Mouse (Mus musculus) intestine, embryonic 16.5 days (tissue): ENCODE data around the gene Agpat3. TPM values are rescaled to one million over a fixed set of nuclear protein-coding genes. Genes with fewer than 3 reads are reported as not detected.

Experiments used
- ATAC-seq: fragments of 200-750 bp; cut with Nextera tagmentation; 2 replicates; pipeline ENCODE4 v1.8.0; 2017; ENCODE audit warnings: moderate TSS enrichment, moderate library complexity
- H3K27ac ChIP-seq: fragments of 300-500 bp; sonication (generic); 2 replicates; pipeline ENCODE4 v1.5.1; 2014; ENCODE audit warnings: mild to moderate bottlenecking, low read length
- H3K27me3 ChIP-seq: fragments of 300-500 bp; sonication (generic); replicated peaks from 2 replicates; pipeline ENCODE4 v1.6.1; 2014; ENCODE audit warnings: low read length, control low read depth, mixed read lengths; ENCODE audit not compliant: control insufficient read depth, insufficient read depth
- H3K36me3 ChIP-seq: fragments of 300-500 bp; sonication (generic); 2 replicates; pipeline ENCODE4 v1.6.1; 2014; ENCODE audit warnings: low read length, control low read depth; ENCODE audit not compliant: control insufficient read depth, insufficient read depth
- H3K4me1 ChIP-seq: fragments of 300-500 bp; sonication (generic); 2 replicates; pipeline ENCODE4 v1.6.1; 2014; ENCODE audit warnings: low read length, control low read depth, mixed read lengths; ENCODE audit not compliant: control insufficient read depth, insufficient read depth
- H3K4me2 ChIP-seq: fragments of 300-500 bp; sonication (generic); 2 replicates; pipeline ENCODE4 v1.6.1; 2014; ENCODE audit warnings: low read depth, low read length, control low read depth
- H3K4me3 ChIP-seq: fragments of 300-500 bp; sonication (generic); 2 replicates; pipeline ENCODE4 v1.5.1; 2014; ENCODE audit warnings: mild to moderate bottlenecking, low read length
- H3K9ac ChIP-seq: fragments of 300-500 bp; sonication (generic); 2 replicates; pipeline ENCODE4 v1.6.1; 2014; ENCODE audit warnings: low read depth, low read length
- H3K9me3 ChIP-seq: fragments of 300-500 bp; sonication (generic); 2 replicates; pipeline ENCODE4 v1.6.1; 2016; ENCODE audit warnings: low read length, control low read depth; ENCODE audit not compliant: control insufficient read depth
- WGBS: fragments of 180-500 bp; shearing (Covaris S2); extraction: QIAGEN DNeasy Blood & Tissue Kit; methylation state at CpG from one replicate; pipeline ENCODE4 v1.1.7; 2014; 5-methylcytosine and 5-hydroxymethylcytosine counted together
- polyA plus RNA-seq: library from polyadenylated mRNA; unstranded; fragments of >200 nt; fragmentation: Nextera tagmentation; extraction: Ambion mirVana; gene quantifications from 2 replicates; pipeline ENCODE4 v1.2.1, GENCODE M21; 2015

Agpat3 gene
- polyA plus RNA-seq: 30.0 and 42.5 TPM in 2 replicates

DNA sequence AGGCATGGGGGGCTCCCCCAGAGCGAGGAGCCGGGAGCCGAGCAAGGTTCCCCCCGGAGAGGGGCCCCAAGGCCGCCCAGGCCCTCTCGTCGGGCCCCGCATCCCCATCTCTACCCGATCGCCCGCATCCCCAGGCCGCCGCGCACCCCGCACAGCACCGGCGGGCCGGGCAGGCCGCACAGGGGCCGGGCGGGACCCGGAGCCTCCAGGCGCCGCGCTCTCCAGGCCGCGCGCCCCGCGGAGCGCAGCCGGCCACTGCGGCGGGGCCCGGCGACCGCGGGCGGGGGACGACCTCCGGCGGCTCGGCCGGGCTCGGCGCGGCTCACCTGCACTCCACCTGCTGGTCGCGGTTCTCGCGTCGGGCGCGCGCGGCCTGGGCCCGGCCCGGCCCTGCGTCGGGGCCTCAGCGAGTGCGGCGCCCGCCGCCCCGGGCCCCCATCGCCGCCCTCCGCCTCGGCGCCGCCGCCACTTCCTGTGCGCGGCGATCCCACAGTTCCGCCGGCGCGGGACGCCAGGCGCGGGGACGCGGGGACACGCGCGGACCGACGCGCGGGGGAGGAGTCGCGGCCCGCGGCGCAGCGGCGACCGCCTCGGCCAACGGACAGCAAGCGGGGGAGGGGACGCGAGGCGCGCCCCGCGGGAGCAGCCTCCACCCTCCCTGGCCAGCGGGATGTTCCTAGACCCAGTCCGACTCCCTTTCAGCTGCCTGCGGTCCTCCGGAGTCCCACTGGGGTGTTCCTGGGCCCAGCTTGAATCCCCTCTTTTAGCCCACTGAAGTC, at the start of gene Agpat3:
TSS of gene Agpat3 (minus strand) at position 603 of the 779 bp plus-strand sequence.
- peak within 1 kb of the TSS; percentile 99 for H3K9ac ChIP-seq
- H3K36me3 ChIP-seq: no peaks in the 10 kb centered on the region
- no peaks in the 10 kb centered on the region for H3K27me3 ChIP-seq
- under 1% methylated on average over 79 of the region's 113 CpGs for WGBS
- peak; percentile 90 for ATAC-seq
- H3K4me3 ChIP-seq: peak within 1 kb of the TSS; percentile 96
- H3K9me3 ChIP-seq: no peaks in the 10 kb centered on the region
- H3K27ac ChIP-seq: peak within 1 kb of the TSS; percentile 80
- peak within 1 kb of the TSS; percentile 77 for H3K4me2 ChIP-seq
- H3K4me1 ChIP-seq: peaks cover 24% of the 10 kb centered on the region

DNA sequence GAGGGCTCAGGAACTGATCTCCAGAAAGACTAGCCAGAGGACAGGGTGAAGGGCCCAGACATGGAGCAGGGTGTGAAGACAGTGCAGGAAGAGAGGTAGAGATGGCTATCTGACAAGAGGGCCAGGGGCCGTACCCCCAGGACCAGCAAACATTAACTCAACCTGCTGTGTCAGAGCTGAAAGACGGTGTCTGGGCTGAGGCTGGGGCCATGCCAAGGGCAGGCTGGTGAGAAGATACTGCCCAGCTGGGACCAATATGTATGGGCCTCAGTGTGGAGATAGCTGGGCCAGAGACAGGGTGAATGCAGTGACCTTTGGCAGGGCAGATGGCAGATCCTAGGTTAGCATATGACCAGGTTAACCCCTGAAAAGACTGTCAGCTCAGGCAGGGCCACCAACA, 48.8 kb upstream of the Agpat3 start:
- Histone ChIP-seq H3K27ac (no peak overlapping the region), H3K4me1 (no peaks in the 10 kb centered on the region), H3K36me3 (peaks cover 40% of the 10 kb centered on the region), H3K27me3 (no peaks in the 10 kb centered on the region), H3K4me3 (no peak overlapping the region), H3K9me3 (no peaks in the 10 kb centered on the region), H3K9ac (no peak overlapping the region), H3K4me2 (no peak overlapping the region)
- no peak for ATAC-seq
- 78% methylated on average over 2 of the region's 2 CpGs for WGBS

DNA sequence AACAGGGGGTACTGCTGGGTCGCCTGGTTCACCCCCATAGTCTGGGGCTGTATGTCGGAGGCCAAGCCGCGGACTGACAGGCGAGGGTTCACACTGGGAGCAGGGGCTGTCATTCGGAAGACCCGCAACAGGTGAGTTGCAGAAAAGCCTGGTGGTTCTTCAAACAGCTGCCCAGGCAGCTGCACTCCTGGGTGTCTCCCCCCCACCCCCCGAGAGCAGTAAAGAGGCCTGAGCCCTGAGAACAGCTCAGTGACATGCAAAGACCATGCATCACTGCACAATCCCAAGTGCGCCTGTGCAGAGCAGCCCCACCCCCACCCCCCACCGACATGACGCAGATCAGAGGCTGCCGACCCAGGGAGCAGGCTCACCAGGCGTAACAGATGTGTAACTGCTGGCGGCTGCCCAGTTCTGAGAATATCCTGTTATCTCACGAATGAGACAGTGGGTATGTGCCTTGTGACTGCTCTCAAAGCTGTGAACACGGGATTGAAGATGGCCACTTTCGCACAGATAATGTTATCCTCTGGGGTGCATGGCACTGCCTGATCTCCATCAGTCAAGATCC, 46.9 kb upstream of the Agpat3 start:
- no peak overlapping the region for H3K4me3 ChIP-seq
- no peaks in the 10 kb centered on the region for H3K9me3 ChIP-seq
- no peaks in the 10 kb centered on the region for H3K4me1 ChIP-seq
- ATAC-seq: peak; percentile 12; the same call in 1 of the 2 replicates
- no peak overlapping the region for H3K4me2 ChIP-seq
- WGBS: 48% methylated on average over 17 of the region's 17 CpGs
- H3K9ac ChIP-seq: no peak overlapping the region
- H3K27me3 ChIP-seq: no peaks in the 10 kb centered on the region
- H3K27ac ChIP-seq: no peak overlapping the region
- peaks cover 34% of the 10 kb centered on the region for H3K36me3 ChIP-seq

DNA sequence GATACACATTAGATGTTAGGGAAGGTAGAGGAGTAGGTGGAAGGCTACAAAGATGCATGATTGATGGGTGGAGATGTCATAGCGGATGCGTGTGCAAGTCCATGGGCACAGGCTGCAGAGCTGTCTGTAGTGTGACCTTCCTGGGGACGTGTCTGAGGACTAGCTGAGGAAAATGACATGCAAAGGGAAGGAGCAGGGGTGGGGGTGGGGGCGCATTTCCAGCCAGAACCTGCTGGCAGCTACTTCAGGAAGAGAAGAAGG, 44.3 kb upstream of the Agpat3 start:
- Histone ChIP-seq H3K4me2 (no peak overlapping the region), H3K27ac (no peak overlapping the region), H3K9me3 (no peaks in the 10 kb centered on the region), H3K4me1 (no peaks in the 10 kb centered on the region), H3K9ac (no peak overlapping the region), H3K4me3 (no peak overlapping the region), H3K27me3 (peaks cover 4% of the 10 kb centered on the region; the same call in 1 of the 2 replicates), H3K36me3 (peaks cover 15% of the 10 kb centered on the region)
- ATAC-seq: peak; percentile 5; the same call in 1 of the 2 replicates
- 53% methylated on average over 4 of the region's 4 CpGs for WGBS

DNA sequence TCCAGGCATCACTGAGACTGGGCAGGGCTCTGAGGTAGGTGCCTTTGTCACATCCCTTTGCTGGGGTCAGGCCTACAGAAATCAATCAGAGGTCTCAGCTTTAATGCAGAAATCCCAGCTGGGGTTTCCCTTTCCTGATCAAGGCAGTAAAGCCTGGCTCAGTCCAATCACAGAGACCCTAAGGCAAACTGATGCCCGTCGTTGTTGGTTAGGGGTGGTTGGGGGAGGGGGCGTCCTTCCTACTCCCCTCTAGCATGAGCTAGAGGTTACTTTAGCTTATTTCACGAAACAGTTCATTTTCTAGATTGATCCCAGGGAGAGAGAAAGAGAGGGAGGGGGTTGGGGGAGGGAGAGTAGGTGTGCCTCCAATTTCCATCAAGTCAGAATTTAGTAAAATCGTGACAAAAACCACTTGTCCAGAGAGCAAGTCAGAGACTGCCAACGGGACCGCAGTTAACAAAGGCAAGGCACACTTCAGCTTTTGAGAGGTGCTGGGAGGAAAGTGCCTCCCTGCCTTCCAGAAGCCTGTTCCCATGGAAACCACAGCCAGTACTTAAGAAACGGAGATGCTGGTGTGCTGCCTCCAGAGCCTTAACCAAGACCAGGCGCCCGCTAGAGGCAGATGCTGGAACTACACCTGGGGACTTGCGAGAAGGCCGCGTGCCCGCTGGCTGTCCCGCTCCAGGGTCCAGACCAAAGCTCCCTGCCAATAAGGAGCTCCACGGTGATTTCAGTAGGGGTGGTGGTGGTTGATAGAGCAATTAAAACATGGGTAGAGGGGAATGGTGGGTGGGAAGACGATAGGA, 43.7 kb upstream of the Agpat3 start:
- peaks cover 4% of the 10 kb centered on the region; the same call in 1 of the 2 replicates for H3K27me3 ChIP-seq
- no peaks in the 10 kb centered on the region for H3K4me1 ChIP-seq
- ATAC-seq: peak; percentile 39; the same call in 1 of the 2 replicates
- H3K4me2 ChIP-seq: no peak overlapping the region
- no peak overlapping the region for H3K4me3 ChIP-seq
- H3K9ac ChIP-seq: no peak overlapping the region
- no peaks in the 10 kb centered on the region for H3K9me3 ChIP-seq
- H3K27ac ChIP-seq: no peak overlapping the region
- WGBS: 13% methylated on average over 17 of the region's 17 CpGs
- peaks cover 9% of the 10 kb centered on the region for H3K36me3 ChIP-seq

- peaks cover 3% of the 10 kb centered on the region; the same call in 1 of the 2 replicates for H3K36me3 ChIP-seq
- no peak overlapping the region for H3K4me3 ChIP-seq
- H3K27me3 ChIP-seq: peaks cover 7% of the 10 kb centered on the region; the same call in 1 of the 2 replicates
- H3K4me2 ChIP-seq: no peak overlapping the region
- 88% methylated on average over 3 of the region's 3 CpGs for WGBS
- no peak for ATAC-seq
- H3K4me1 ChIP-seq: peaks cover 3% of the 10 kb centered on the region; the same call in 1 of the 2 replicates
- H3K9me3 ChIP-seq: no peaks in the 10 kb centered on the region
- H3K9ac ChIP-seq: no peak overlapping the region
- H3K27ac ChIP-seq: no peak overlapping the region
Measured at GRCm38 (mm10) chr10:78395377-78395776, 43.1 kb upstream of the Agpat3 start.

GRCm38 (mm10) chr10:78392072-78392471, 39.8 kb upstream of the Agpat3 start:
- H3K9ac ChIP-seq: peak overlapping the region; percentile 20; the same call in 1 of the 2 replicates

DNA sequence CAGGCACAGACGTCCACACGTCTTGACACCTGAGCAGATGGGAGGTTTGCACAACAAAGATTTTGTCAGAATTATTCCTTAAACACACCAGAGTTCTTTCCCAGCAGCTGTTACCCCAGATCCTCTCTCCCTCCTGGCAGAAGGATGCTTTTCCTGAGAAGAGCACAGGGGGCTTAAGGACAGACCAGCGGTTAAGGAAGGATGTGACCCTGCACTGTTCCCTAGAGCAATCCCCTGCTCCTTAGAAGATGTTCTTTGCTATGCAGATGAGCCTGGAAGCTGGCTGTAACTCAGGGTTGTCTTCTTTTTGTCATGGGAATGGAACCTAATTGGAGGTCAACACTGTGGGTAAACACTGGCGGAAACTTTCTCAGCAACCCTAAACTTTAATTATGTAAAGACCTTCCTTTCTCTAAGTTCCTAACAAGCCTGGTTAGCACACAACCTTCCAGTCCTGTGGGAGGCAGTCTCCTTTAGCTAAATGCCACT, 38.7 kb upstream of the Agpat3 start:
- no peaks in the 10 kb centered on the region for H3K36me3 ChIP-seq
- no peaks in the 10 kb centered on the region for H3K9me3 ChIP-seq
- no peak overlapping the region for H3K27ac ChIP-seq
- no peak overlapping the region for H3K9ac ChIP-seq
- H3K27me3 ChIP-seq: peaks cover 7% of the 10 kb centered on the region; the same call in 1 of the 2 replicates
- H3K4me1 ChIP-seq: peaks cover 3% of the 10 kb centered on the region; the same call in 1 of the 2 replicates
- ATAC-seq: no peak
- H3K4me3 ChIP-seq: no peak overlapping the region
- H3K4me2 ChIP-seq: no peak overlapping the region
- 20% methylated on average over 4 of the region's 4 CpGs for WGBS

More at GRCm38 (mm10) chr10:78392072-78392471, 39.8 kb upstream of the Agpat3 start:
- peaks cover 7% of the 10 kb centered on the region; the same call in 1 of the 2 replicates for H3K27me3 ChIP-seq
- no peak overlapping the region for H3K4me3 ChIP-seq
- no peak overlapping the region for H3K27ac ChIP-seq
- no peaks in the 10 kb centered on the region for H3K9me3 ChIP-seq
- 3% methylated on average over 18 of the region's 18 CpGs for WGBS
- ATAC-seq: peak; percentile 49
- peaks cover 3% of the 10 kb centered on the region; the same call in 1 of the 2 replicates for H3K4me1 ChIP-seq
- H3K4me2 ChIP-seq: no peak overlapping the region
- no peaks in the 10 kb centered on the region for H3K36me3 ChIP-seq
